Mouse (Mus musculus) lung, embryonic 15.5 days (tissue): ENCODE measurements around the gene Ddx25. TPM values are rescaled to one million over a fixed set of nuclear protein-coding genes. Genes with fewer than 3 reads are reported as not detected.

Source experiments
- ATAC-seq: fragments of 200-750 bp; cut with Nextera tagmentation; 2 replicates; pipeline ENCODE4 v1.8.0; 2017; ENCODE audit warnings: moderate number of reproducible peaks, borderline replicate concordance; ENCODE audit not compliant: low FRiP score, low TSS enrichment; ENCODE audit errors: extremely low read depth
- H3K27ac ChIP-seq: fragments of 300-500 bp; sonication (generic); 2 replicates; pipeline ENCODE4 v1.5.1; 2015; ENCODE audit warnings: moderate library complexity, mild to moderate bottlenecking, inconsistent platforms
- H3K27me3 ChIP-seq: fragments of 300-500 bp; sonication (generic); 2 replicates; pipeline ENCODE4 v1.6.1; 2015; ENCODE audit warnings: inconsistent platforms
- H3K36me3 ChIP-seq: fragments of 300-500 bp; sonication (generic); 2 replicates; pipeline ENCODE4 v1.6.1; 2015; ENCODE audit warnings: inconsistent platforms
- H3K4me1 ChIP-seq: fragments of 300-500 bp; sonication (generic); 2 replicates; pipeline ENCODE4 v1.6.1; 2015; ENCODE audit warnings: inconsistent platforms
- H3K4me2 ChIP-seq: fragments of 300-500 bp; sonication (generic); 2 replicates; pipeline ENCODE4 v1.6.1; 2015; ENCODE audit warnings: inconsistent platforms, mild to moderate bottlenecking, moderate library complexity
- H3K4me3 ChIP-seq: fragments of 300-500 bp; sonication (generic); 2 replicates; pipeline ENCODE4 v1.5.1; 2015; ENCODE audit warnings: mild to moderate bottlenecking, inconsistent platforms
- H3K9ac ChIP-seq: fragments of 300-500 bp; sonication (generic); 2 replicates; pipeline ENCODE4 v1.6.1; 2015; ENCODE audit warnings: inconsistent platforms
- H3K9me3 ChIP-seq: fragments of 300-500 bp; sonication (generic); 2 replicates; pipeline ENCODE4 v1.6.1; 2016; ENCODE audit warnings: inconsistent platforms
- WGBS: fragments of 180-500 bp; shearing (Covaris S2); methylation state at CpG from one replicate; pipeline ENCODE4 v1.1.7; 2015; 5-methylcytosine and 5-hydroxymethylcytosine counted together
- polyA plus RNA-seq: library from polyadenylated mRNA; unstranded; fragments of >200 nt; fragmentation: Nextera tagmentation; extraction: Ambion mirVana; gene quantifications from 2 replicates; pipeline ENCODE4 v1.2.1, GENCODE M21; 2015

Ddx25 gene
- polyA plus RNA-seq, 1 experiment from 2014 or later, result 1.3 TPM

DNA sequence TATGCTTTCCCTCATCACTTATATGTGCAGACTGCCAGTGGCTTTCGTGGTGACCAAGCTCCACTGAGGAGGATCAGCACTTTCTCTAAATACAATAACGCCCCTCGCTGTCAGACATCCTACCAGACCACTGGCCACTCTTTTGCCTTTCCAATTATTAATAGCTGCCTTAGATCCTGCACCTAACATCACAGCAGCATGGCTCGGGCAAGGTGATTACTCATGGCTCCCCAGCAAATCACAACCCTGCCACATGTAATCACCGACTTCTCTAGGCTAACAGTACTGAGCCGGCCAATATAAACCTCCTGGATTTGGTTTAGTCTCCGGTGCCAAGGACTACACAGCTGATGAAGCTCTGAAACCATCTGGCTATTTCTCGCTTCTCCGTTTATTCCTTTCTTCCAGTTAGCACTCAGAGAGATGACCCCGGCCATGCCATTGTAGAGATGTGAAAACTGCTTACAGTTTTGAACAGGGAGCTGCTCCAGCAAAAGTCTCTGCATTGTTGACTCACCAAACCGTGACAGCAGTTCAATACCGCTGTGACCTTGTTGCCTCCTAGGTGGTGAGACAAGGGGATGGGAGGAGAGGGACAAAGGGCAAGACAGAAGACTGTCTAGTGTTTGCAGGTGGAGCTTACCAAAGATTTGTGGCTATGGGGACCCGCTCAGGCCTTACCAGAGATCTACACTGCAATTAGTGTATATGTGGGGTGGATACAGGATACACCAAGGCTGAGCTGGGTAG, 19.2 kb downstream of the Ddx25 start:
- no peaks in the 10 kb centered on the region for H3K9me3 ChIP-seq
- no peaks in the 10 kb centered on the region for H3K4me1 ChIP-seq
- H3K4me2 ChIP-seq, result no peak overlapping the region
- H3K9ac ChIP-seq, result no peak overlapping the region
- H3K4me3 ChIP-seq, result no peak overlapping the region
- H3K36me3 ChIP-seq, result no peaks in the 10 kb centered on the region
- ATAC-seq, result no peak
- H3K27ac ChIP-seq, result no peak overlapping the region
- no peaks in the 10 kb centered on the region for H3K27me3 ChIP-seq
- 60% methylated on average over 13 of the region's 13 CpGs for WGBS

DNA sequence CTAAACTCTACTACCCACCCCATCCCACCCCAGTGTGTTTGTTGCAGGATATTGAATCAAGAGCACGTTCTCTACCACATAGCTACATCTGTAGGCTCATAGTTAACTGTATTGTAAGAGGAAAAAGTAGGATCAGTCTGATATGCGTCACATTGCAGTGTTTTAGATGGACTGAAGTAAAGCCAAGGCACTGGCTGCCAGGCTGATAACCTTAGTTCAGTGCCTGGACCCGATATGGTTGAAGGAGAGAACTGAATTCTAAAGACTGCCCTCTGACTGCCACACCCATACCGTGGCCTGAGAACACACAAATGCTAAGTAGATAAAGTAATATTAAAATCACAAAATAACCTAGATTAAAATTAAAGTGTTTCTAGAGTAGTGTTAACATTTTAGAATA, 22.5 kb downstream of the Ddx25 start:
- Histone ChIP-seq H3K27ac (no peak overlapping the region), H3K4me2 (no peak overlapping the region), H3K4me1 (no peaks in the 10 kb centered on the region), H3K4me3 (no peak overlapping the region), H3K27me3 (no peaks in the 10 kb centered on the region), H3K9me3 (no peaks in the 10 kb centered on the region), H3K9ac (no peak overlapping the region), H3K36me3 (no peaks in the 10 kb centered on the region)
- 66% methylated on average over 4 of the region's 4 CpGs for WGBS
- no peak for ATAC-seq

DNA sequence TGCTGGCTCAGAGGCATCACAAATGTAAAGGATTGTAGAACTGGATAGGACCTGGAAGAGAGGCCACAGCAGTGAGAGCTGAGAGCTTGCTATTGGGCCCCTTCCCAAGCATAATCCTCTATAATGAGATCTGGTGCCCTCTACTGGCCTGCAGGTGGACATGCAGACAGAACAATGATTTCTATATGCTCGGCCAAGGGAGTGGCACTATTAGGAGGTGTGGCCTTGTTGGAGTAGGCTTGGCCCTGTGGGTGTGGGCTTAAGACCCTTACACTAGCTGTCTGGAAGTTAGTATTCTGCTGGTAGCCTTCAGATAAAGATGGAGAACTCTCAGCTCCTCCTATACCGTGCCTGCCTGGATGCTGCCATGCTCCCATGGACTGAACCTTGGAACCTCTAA, 23.2 kb downstream of the Ddx25 start:
- Histone ChIP-seq H3K9ac (no peak overlapping the region), H3K27me3 (no peaks in the 10 kb centered on the region), H3K4me3 (no peak overlapping the region), H3K27ac (no peak overlapping the region), H3K4me2 (no peak overlapping the region), H3K4me1 (peaks cover under 1% of the 10 kb centered on the region; the same call in 1 of the 2 replicates), H3K9me3 (no peaks in the 10 kb centered on the region), H3K36me3 (no peaks in the 10 kb centered on the region)
- ATAC-seq, result peak; percentile 73; the same call in 1 of the 2 replicates
- WGBS, result 5% methylated on average over 2 of the region's 2 CpGs

DNA sequence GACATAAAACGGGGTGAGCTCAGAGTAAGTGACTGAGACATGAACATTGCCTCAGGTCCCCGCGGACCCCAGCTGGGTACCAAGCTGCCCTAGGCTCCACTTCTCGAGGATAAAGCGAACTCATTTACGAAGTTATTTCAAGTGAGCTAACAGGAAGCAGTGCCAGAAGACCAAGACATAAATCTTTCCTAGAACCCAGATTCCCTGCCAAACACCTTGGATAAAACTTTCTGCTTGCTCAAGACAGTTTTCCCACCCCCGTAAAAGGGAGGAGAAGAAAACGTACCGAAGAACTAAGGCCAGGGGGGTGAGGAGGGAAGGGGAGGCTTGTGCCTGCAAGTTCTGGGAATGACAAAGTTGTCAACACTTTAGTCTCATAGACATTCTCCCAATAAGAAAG, 25.1 kb downstream of the Ddx25 start:
- Histone ChIP-seq H3K27ac (no peak overlapping the region), H3K9ac (no peak overlapping the region), H3K4me1 (peaks cover 7% of the 10 kb centered on the region), H3K9me3 (no peaks in the 10 kb centered on the region), H3K27me3 (no peaks in the 10 kb centered on the region), H3K4me2 (no peak overlapping the region), H3K36me3 (no peaks in the 10 kb centered on the region), H3K4me3 (no peak overlapping the region)
- no peak for ATAC-seq
- 45% methylated on average over 9 of the region's 9 CpGs for WGBS

DNA sequence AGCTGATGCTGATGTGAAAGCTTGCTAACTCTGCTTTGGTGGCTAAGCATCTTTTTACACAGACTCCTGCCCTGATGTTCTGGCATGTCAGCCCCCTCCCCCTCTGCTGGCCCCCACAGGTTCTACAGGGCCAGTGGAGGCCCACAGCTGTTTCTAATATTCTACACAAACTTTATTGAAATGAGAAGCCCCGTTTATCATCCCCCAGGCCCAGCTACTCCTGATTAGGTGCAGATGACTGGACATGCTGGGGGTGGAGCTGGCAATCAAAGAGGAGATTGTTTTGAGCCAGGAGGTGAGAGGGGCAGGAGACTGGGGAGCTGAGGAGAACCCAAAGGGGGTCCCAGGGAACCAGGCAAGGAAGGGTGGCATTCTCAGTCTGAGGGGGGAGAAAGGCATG, 28.5 kb downstream of the Ddx25 start:
- Histone ChIP-seq H3K36me3 (no peaks in the 10 kb centered on the region), H3K4me3 (no peak overlapping the region), H3K9ac (no peak overlapping the region), H3K4me1 (peaks cover 7% of the 10 kb centered on the region), H3K27me3 (no peaks in the 10 kb centered on the region), H3K4me2 (no peak overlapping the region), H3K27ac (no peak overlapping the region), H3K9me3 (no peaks in the 10 kb centered on the region)
- ATAC-seq, result no peak
- 6% methylated on average over 1 of the region's 1 CpGs for WGBS

DNA sequence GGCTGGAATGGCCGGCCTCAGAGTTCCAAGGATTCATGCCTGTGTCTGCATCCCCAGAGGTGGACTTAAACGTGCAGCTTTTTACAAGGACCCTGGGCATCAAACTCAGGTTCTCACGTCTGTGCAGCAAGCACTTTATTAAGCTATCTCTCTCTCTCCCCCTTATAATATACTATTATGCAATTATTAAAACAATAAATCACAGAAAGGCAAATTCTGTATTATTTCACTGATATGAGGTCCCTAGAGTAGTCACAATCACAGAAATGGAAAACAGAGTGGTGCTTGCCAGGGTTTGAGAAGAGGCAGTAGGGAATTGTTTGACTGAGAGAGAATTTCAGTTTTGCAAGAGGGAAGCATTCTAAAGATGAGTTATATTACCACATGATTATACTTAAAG, 29.2 kb downstream of the Ddx25 start:
- Histone ChIP-seq H3K27ac (no peak overlapping the region), H3K4me1 (peaks cover 7% of the 10 kb centered on the region), H3K9ac (no peak overlapping the region), H3K9me3 (no peaks in the 10 kb centered on the region), H3K36me3 (no peaks in the 10 kb centered on the region), H3K27me3 (no peaks in the 10 kb centered on the region), H3K4me2 (no peak overlapping the region), H3K4me3 (no peak overlapping the region)
- WGBS, result 44% methylated on average over 3 of the region's 3 CpGs
- no peak for ATAC-seq

DNA sequence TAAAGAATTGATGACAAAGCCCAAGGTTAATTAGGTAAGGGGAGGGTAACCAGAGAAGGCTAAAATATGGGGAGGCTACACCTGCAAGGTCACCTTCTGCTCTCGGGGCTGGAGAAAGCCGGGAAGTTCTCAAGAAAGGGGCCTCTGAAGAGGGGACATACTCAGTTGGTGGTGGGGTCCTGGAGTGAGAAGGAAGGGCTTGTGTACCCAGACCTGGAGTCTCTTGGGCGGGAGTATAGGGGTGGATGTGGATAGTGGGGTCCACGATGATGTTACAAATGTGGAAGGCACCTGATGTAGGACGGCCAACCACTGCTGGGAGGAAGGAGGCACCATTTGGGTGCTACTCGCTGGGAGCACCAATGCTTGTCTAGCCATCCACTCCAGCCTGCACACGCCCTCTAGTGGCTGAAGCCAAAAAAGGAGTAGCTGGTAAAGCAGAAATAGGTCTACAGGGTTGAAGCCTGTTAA, 34.4 kb downstream of the Ddx25 start:
- no peak overlapping the region for H3K9ac ChIP-seq
- ATAC-seq, result peak; percentile 58
- H3K4me1 ChIP-seq, result peaks cover 17% of the 10 kb centered on the region
- H3K4me2 ChIP-seq, result 0 out of 2 replicates have a peak overlapping the region, but pooled peaks have one; percentile 2
- H3K36me3 ChIP-seq, result no peaks in the 10 kb centered on the region
- H3K27me3 ChIP-seq, result no peaks in the 10 kb centered on the region; the same call in 1 of the 2 replicates
- H3K9me3 ChIP-seq, result no peaks in the 10 kb centered on the region
- 16% methylated on average over 7 of the region's 7 CpGs for WGBS
- peak overlapping the region; percentile 2 for H3K27ac ChIP-seq
- H3K4me3 ChIP-seq, result no peak overlapping the region

DNA sequence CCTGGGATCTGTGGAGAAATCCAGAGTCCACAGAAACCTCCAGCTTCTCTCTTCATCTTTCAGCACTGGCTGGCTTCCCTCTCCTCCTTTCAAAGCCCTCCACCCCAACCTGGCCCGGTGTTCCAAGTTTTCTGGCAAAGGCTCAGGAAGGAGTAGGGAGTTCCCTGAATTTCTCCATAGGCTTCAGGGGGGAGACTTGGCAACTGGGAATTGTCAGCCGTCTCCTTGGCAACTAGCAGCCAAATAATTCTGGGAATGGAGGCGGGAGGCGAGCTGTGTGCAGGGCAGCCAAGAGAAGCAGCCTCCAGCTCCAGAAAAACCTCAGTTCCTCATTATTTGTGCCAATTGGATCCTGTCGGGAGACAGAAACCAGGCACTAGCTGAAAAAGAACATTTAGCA, 34.8 kb downstream of the Ddx25 start:
- Histone ChIP-seq H3K9ac (no peak overlapping the region), H3K9me3 (no peaks in the 10 kb centered on the region), H3K27ac (peak overlapping the region; percentile 37; the same call in 1 of the 2 replicates), H3K4me2 (0 out of 2 replicates have a peak overlapping the region, but pooled peaks have one; percentile 2), H3K4me1 (peaks cover 17% of the 10 kb centered on the region), H3K4me3 (no peak overlapping the region), H3K27me3 (no peaks in the 10 kb centered on the region; the same call in 1 of the 2 replicates), H3K36me3 (no peaks in the 10 kb centered on the region)
- WGBS, result 29% methylated on average over 5 of the region's 5 CpGs
- ATAC-seq, result peak; percentile 85; the same call in 1 of the 2 replicates

DNA sequence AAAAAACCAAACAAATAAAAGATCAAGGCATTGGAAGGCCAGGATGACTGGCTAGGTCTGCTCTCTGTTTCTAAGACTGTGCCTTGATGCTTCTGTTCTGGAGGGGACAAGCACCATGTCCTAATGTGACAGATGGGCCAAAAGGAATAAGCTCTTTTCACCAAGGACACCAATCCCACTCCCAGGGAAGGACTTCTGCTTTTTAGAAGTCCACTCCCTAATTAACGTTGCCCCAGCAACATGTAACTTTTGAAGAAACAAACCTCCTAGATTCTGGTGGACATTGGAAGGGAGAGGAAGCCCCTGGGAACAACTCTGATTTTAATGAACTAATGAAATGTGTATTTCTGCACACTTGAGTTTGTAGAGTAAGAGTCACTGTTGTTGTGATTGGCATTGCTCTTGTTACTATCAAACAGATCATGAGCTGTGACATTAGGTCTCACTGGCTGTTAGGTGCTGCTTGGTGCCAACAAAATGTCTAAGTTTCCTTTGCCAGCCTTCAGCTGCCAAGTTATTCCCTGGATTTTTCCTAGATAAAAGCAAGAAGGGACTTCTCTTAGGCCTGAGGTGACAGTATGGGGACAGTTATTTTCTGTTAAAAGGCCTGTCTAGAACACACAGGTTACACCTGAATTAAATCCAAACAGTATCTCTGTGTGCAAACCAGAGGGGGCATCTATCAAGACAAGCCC, 35.4 kb downstream of the Ddx25 start:
- H3K9me3 ChIP-seq, result no peaks in the 10 kb centered on the region
- peak overlapping the region; percentile 37; the same call in 1 of the 2 replicates for H3K27ac ChIP-seq
- no peak overlapping the region for H3K4me2 ChIP-seq
- no peaks in the 10 kb centered on the region; the same call in 1 of the 2 replicates for H3K27me3 ChIP-seq
- no peaks in the 10 kb centered on the region for H3K36me3 ChIP-seq
- H3K9ac ChIP-seq, result no peak overlapping the region
- WGBS, result 49% methylated on average over 1 of the region's 1 CpGs
- no peak for ATAC-seq
- no peak overlapping the region for H3K4me3 ChIP-seq
- H3K4me1 ChIP-seq, result peaks cover 17% of the 10 kb centered on the region

DNA sequence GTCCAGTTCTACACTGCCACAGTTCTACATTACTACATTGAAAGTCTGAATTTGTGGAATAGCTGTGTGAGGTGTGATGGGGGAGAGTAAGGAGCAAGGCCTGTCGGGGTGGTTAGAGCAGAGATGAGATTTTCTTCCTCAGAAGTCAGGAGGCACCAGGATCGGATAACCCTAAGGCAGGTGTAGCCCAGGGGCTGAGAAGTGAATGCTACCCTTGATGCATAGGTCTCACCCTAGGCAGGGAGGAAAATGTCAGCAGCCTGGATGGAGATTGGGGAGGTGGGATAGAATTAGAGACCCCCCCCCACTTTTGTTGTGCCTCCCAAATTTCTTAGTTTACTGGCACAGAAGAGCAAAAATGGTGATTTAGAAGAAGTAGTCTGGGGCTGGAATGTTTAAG, 36.1 kb downstream of the Ddx25 start:
- H3K9me3 ChIP-seq, result no peaks in the 10 kb centered on the region
- H3K9ac ChIP-seq, result no peak overlapping the region
- WGBS, result 59% methylated on average over 2 of the region's 2 CpGs
- H3K36me3 ChIP-seq, result no peaks in the 10 kb centered on the region
- H3K4me3 ChIP-seq, result no peak overlapping the region
- H3K27me3 ChIP-seq, result no peaks in the 10 kb centered on the region; the same call in 1 of the 2 replicates
- no peak overlapping the region for H3K4me2 ChIP-seq
- no peak for ATAC-seq
- peaks cover 17% of the 10 kb centered on the region for H3K4me1 ChIP-seq
- no peak overlapping the region for H3K27ac ChIP-seq

DNA sequence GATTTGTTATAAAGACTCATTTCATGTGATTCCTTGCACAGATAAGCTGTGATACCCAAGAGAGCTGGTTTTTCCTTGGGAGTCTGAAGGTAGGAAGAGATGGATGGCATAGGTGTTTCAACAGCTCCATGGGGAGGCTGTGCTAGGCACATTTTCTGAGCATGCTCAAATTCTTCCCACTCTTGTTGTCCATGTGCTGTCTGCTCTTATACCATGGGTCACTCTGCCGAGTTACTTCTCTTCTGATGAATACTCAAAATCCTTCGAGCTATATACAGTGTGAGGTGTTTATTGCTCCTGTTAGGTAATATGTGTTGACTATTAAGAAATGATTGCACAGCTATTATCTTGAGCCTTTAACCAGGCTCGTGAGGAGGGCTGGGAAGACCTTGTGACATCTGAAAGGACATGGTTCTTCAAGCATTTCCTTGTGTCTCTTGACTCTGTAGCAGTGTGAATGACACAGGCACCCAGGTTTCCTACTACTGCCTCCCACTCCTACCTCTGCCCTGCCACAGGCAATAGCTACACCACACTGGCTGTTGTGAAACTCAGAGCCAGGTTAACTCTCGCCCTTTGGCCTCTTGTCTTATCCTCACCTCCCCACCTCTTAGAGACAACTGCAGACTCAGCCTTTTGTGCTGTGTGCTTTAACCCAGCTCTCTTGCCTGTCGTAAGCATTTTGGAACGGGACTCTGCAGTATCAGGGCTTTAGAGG, 37.5 kb downstream of the Ddx25 start:
- Histone ChIP-seq H3K36me3 (no peaks in the 10 kb centered on the region), H3K4me3 (no peak overlapping the region), H3K4me1 (peaks cover 17% of the 10 kb centered on the region), H3K9ac (no peak overlapping the region), H3K9me3 (no peaks in the 10 kb centered on the region), H3K4me2 (no peak overlapping the region), H3K27me3 (no peaks in the 10 kb centered on the region; the same call in 1 of the 2 replicates), H3K27ac (no peak overlapping the region)
- WGBS, result 68% methylated on average over 6 of the region's 6 CpGs
- no peak for ATAC-seq
